Mouse (Mus musculus) ES-Bruce4 (cell line): ENCODE measurements around the gene Tbck.

Experiments
- CTCF ChIP-seq: IDR thresholded peaks from one replicate; pipeline ENCODE4 v1.8.1; 2011; ENCODE audit warnings: low read depth, low read length
- EP300 ChIP-seq: IDR thresholded peaks from 2 replicates; pipeline ENCODE4 v1.6.1; 2011; ENCODE audit warnings: low read depth, low read length; ENCODE audit not compliant: insufficient read depth
- POLR2A ChIP-seq: IDR thresholded peaks from one replicate; pipeline ENCODE4 v1.8.1; 2011; ENCODE audit warnings: low read length; ENCODE audit not compliant: insufficient read depth

- TF ChIP-seq CTCF (no peak), POLR2A (no peak), EP300 (no peak)
These were observed 28.0 kb upstream of the Tbck start for GRCm38 (mm10) chr3:132655955-132656354.
